Mouse (Mus musculus) midbrain, postnatal 0 days (tissue): Measurements from ENCODE around the gene Kng2. TPM values are rescaled to one million over a fixed set of nuclear protein-coding genes. Genes with fewer than 3 reads are reported as not detected.

Source experiments
- ATAC-seq: fragments of 200-750 bp; cut with Nextera tagmentation; 2 replicates; pipeline ENCODE4 v1.8.0; 2017; ENCODE audit warnings: moderate number of reproducible peaks, mild to moderate bottlenecking, moderate TSS enrichment, moderate library complexity; ENCODE audit not compliant: low FRiP score
- DNase-seq: peaks from one replicate; pipeline ENCODE4 v3.0.0-alpha.2; 2015; ENCODE audit warnings: low spot score
- H3K27ac ChIP-seq: fragments of 300-500 bp; sonication (generic); 2 replicates; pipeline ENCODE4 v1.5.1; 2014; ENCODE audit warnings: low read depth, mild to moderate bottlenecking, low read length, mixed read lengths
- H3K27me3 ChIP-seq: fragments of 300-500 bp; sonication (generic); 2 replicates; pipeline ENCODE4 v1.6.1; 2014; ENCODE audit warnings: low read length, control low read depth, mixed read lengths; ENCODE audit not compliant: insufficient read depth
- H3K36me3 ChIP-seq: fragments of 300-500 bp; sonication (generic); 2 replicates; pipeline ENCODE4 v1.6.1; 2014; ENCODE audit warnings: low read length, control low read depth, mixed read lengths; ENCODE audit not compliant: insufficient read depth
- H3K4me1 ChIP-seq: fragments of 300-500 bp; sonication (generic); 2 replicates; pipeline ENCODE4 v1.6.1; 2014; ENCODE audit warnings: mild to moderate bottlenecking, control low read depth, antibody characterized with exemption, low read length, mixed read lengths; ENCODE audit not compliant: insufficient read depth
- H3K4me2 ChIP-seq: fragments of 300-500 bp; sonication (generic); 2 replicates; pipeline ENCODE4 v1.6.1; 2014; ENCODE audit warnings: low read depth, mild to moderate bottlenecking, low read length, mixed read lengths; ENCODE audit not compliant: poor library complexity, severe bottlenecking
- H3K4me3 ChIP-seq: fragments of 300-500 bp; sonication (generic); 2 replicates; pipeline ENCODE4 v1.5.1; 2014; ENCODE audit warnings: low read depth, mild to moderate bottlenecking, low read length, moderate library complexity
- H3K9ac ChIP-seq: fragments of 300-500 bp; sonication (generic); replicated peaks from 2 replicates; pipeline ENCODE4 v1.6.1; 2014; ENCODE audit warnings: mild to moderate bottlenecking, low read length, moderate library complexity, mixed read lengths; ENCODE audit not compliant: poor library complexity, severe bottlenecking
- H3K9me3 ChIP-seq: fragments of 300-500 bp; sonication (generic); 2 replicates; pipeline ENCODE4 v1.6.1; 2016; ENCODE audit warnings: low read length, control low read depth
- CTCF ChIP-seq: IDR thresholded peaks from 2 replicates; pipeline ENCODE4 v1.5.1; 2016; ENCODE audit warnings: antibody characterized with exemption, mild to moderate bottlenecking
- WGBS: fragments of 180-500 bp; shearing (Covaris S2); extraction: QIAGEN DNeasy Blood & Tissue Kit; methylation state at CpG from one replicate; pipeline ENCODE4 v1.1.7; 2014; 5-methylcytosine and 5-hydroxymethylcytosine counted together
- polyA plus RNA-seq: library from polyadenylated mRNA; unstranded; fragments of >200 nt; fragmentation: Nextera tagmentation; extraction: Ambion mirVana; gene quantifications from 2 replicates; pipeline ENCODE4 v1.2.1, GENCODE M21; 2015
- total RNA-seq: library from RNA; depleted of rRNA; stranded (reverse); fragments of >200 nt; gene quantifications from 2 replicates; pipeline ENCODE4 v1.2.3, GENCODE M21; 2014

Gene Kng2
- total and polyA plus RNA-seq, 2 experiments from 2014 or later, result not detected

DNA sequence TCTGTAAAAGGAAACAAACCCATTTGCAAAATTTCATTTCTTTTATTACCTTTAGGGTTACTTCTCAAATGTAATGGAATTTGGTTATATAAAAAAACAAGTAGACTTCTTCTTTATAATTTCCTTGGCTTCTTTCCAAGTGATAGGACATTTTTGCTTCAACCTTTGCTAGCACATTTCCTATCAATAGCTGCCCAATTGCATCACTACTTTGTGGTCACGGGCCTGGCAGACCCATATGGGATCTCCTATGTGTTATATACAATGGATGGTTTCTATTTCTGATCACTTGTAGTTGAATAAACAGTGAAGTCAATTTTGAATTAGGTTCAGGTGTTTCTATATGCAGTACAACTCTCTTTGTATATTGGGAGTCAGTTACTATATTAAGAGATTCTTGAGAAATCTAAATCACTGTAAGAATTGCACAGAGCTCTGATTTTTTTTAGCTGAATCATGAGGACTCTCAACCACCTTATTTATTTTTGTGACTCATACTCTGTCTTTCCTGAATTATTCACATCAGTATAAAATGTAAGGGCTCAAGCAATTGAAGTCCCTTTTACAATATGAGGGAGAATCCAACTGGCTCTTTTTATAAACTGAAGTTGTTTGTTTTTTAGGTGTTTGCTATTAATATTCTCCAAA is 61.8 kb downstream of the Kng2 start:
- Histone ChIP-seq H3K27me3 (no peaks in the 10 kb centered on the region), H3K9ac (no peak overlapping the region), H3K9me3 (no peaks in the 10 kb centered on the region), H3K4me3 (no peak overlapping the region), H3K4me1 (no peaks in the 10 kb centered on the region), H3K4me2 (no peak overlapping the region), H3K36me3 (no peaks in the 10 kb centered on the region), H3K27ac (no peak overlapping the region)
- no peak for TF ChIP-seq CTCF
- 70% methylated on average over 1 of the region's 1 CpGs for WGBS
- ATAC-seq, result no peak
- DNase-seq, result no peak

DNA sequence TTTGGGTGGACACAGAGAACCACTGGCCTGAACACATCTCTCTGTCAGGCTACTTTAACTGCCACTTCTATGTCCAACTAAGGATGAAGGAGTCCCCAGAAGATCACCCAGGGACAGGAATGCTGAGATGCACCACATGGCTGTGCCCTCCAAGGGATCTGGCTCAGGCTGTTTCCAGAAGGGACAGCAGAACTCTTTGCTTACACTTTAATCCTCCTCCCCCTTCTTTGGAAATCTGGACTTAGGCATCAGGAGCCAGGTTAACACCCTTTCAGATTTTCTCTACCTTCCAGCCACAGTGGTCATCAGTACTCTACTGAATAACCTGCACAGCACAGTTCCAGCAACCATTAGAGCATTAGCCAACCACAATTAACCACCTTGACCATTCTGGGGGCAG is 66.0 kb downstream of the Kng2 start:
- Histone ChIP-seq H3K9me3 (no peaks in the 10 kb centered on the region), H3K4me3 (no peak overlapping the region), H3K4me1 (no peaks in the 10 kb centered on the region), H3K9ac (no peak overlapping the region), H3K27me3 (no peaks in the 10 kb centered on the region), H3K4me2 (no peak overlapping the region), H3K36me3 (no peaks in the 10 kb centered on the region), H3K27ac (no peak overlapping the region)
- DNase-seq, result no peak
- no peak for ATAC-seq
- TF ChIP-seq CTCF, result no peak

DNA sequence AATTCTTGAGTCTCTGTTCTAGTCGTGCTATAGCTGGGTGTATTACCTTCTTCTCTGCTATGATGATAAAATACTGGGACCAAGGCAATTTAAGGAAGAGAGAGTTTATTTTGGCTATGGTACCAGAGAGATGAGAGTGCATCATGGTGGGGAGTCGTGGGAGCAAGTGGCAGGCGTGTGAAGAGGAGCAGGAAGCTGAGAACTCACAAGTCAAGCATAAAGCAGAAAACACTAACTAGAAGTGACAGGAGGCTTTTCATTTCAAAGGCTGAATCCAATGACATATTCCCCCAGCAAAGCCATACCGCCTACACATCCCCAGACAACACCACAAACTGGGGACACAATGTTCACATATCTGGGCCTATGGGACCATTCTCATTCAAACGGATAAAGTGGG is 67.0 kb downstream of the Kng2 start:
- H3K4me2 ChIP-seq, result no peak overlapping the region
- no peaks in the 10 kb centered on the region for H3K9me3 ChIP-seq
- ATAC-seq (no peak), DNase-seq (peak; percentile 6)
- TF ChIP-seq CTCF, result no peak
- no peaks in the 10 kb centered on the region for H3K4me1 ChIP-seq
- H3K36me3 ChIP-seq, result no peaks in the 10 kb centered on the region
- no peak overlapping the region for H3K4me3 ChIP-seq
- no peak overlapping the region for H3K27ac ChIP-seq
- 68% methylated on average over 5 of the region's 5 CpGs for WGBS
- no peak overlapping the region for H3K9ac ChIP-seq
- no peaks in the 10 kb centered on the region for H3K27me3 ChIP-seq

DNA sequence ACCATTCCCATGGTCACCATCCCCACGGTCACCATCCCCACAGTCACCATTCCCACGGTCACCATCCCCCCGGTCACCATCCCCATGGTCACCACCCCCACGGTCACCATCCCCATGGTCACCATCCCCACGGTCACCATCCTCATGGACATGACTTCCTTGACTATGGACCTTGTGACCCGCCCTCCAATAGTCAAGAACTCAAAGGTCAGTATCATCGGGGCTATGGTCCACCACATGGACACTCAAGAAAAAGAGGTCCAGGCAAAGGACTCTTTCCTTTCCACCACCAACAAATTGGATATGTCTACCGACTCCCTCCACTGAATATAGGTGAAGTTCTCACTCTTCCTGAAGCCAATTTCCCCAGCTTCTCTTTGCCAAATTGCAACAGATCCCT is 68.2 kb downstream of the Kng2 start:
- no peak for DNase-seq
- WGBS, result 96% methylated on average over 8 of the region's 8 CpGs
- no peak for TF ChIP-seq CTCF
- no peak overlapping the region for H3K4me3 ChIP-seq
- no peak overlapping the region for H3K4me2 ChIP-seq
- no peak overlapping the region for H3K9ac ChIP-seq
- no peaks in the 10 kb centered on the region for H3K27me3 ChIP-seq
- H3K4me1 ChIP-seq, result no peaks in the 10 kb centered on the region
- ATAC-seq, result no peak
- no peaks in the 10 kb centered on the region for H3K36me3 ChIP-seq
- H3K9me3 ChIP-seq, result no peaks in the 10 kb centered on the region
- no peak overlapping the region for H3K27ac ChIP-seq

DNA sequence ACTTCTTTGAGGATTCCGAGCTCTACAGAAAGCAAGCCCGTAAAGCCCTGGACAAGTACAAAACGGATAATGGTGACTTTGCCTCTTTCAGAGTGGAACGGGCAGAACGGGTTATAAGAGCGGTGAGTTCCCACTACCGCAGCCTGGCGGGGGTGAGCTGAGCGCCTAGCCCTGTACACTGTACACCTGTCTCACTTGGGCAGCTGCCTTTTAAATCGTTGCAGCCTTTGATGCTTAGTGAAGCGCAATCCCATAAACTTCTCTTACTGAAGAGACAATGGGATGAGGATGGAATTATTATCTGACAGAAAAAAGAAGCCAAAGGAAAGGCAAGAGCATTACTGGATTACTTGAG is 73.2 kb downstream of the Kng2 start:
- ATAC-seq (no peak), DNase-seq (no peak)
- H3K36me3 ChIP-seq, result no peaks in the 10 kb centered on the region
- H3K4me1 ChIP-seq, result no peaks in the 10 kb centered on the region
- WGBS, result 59% methylated on average over 11 of the region's 11 CpGs
- H3K4me3 ChIP-seq, result no peak overlapping the region
- peak overlapping the region; percentile 5; the same call in 1 of the 2 replicates for H3K4me2 ChIP-seq
- no peak overlapping the region for H3K9ac ChIP-seq
- TF ChIP-seq CTCF, result no peak
- H3K27me3 ChIP-seq, result no peaks in the 10 kb centered on the region
- H3K27ac ChIP-seq, result no peak overlapping the region
- no peaks in the 10 kb centered on the region for H3K9me3 ChIP-seq

DNA sequence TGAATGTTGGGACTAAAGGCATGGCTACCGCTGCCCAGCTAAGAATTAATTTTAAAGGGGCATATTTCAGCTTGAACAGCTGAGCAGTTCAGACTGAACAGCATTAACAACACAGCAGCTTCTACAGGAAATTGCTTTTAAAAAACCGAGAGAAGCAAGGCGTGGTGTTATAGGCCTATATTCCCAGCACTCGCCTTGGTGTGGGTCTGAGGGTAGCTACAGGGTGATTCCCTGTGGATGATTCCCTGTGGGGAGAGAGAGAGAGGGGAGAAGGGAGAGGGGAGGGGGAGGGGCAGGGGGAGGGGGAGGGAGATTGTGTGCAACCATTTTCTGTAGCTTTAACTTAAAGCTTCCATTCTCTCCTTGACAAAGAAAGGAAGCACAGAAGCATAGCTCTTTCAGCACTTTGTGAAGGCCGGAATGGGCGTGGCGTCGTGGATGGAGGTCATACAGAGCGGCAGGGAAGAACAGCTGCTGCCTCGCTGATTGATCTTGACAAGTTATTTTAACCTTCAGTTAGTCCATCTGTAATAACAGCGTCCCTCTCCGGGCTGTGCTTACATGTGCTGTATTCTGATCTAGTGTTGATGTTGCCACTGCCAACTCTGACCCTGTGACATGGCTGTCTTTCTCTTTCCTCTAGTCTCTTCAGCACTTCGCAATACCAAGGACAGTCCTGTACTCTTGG is 73.7 kb downstream of the Kng2 start:
- H3K4me3 ChIP-seq, result no peak overlapping the region
- no peak overlapping the region for H3K27ac ChIP-seq
- H3K27me3 ChIP-seq, result no peaks in the 10 kb centered on the region
- no peaks in the 10 kb centered on the region for H3K4me1 ChIP-seq
- no peaks in the 10 kb centered on the region for H3K36me3 ChIP-seq
- DNase-seq (peak; percentile 6), ATAC-seq (no peak)
- no peak for TF ChIP-seq CTCF
- no peak overlapping the region for H3K9ac ChIP-seq
- H3K4me2 ChIP-seq, result peak overlapping the region; percentile 5; the same call in 1 of the 2 replicates
- WGBS, result 41% methylated on average over 13 of the region's 13 CpGs
- no peaks in the 10 kb centered on the region for H3K9me3 ChIP-seq
